Mouse (Mus musculus) heart, embryonic 14.5 days (tissue): ENCODE results near the gene Ankrd39. TPM values are rescaled to one million over a fixed set of nuclear protein-coding genes. Genes with fewer than 3 reads are reported as not detected.

Experiments
- ATAC-seq: fragments of 200-750 bp; cut with Nextera tagmentation; 2 replicates; pipeline ENCODE4 v1.8.0; 2017; ENCODE audit warnings: low read depth, moderate TSS enrichment; ENCODE audit not compliant: insufficient number of reproducible peaks, insufficient read depth, low FRiP score
- H3K27ac ChIP-seq, 2 experiments: fragments of 200-500 bp in 1 of 2; fragments of 300-500 bp in 1 of 2; sonication (generic) in 1 of 2; replicated peaks in 1 of 2; 2 replicates each; pipeline ENCODE4 v1.5.1; 2012 to 2014; ENCODE audit warnings: low read depth in 2 of 2, low read length in 2 of 2, control low read depth in 1 of 2, mild to moderate bottlenecking in 1 of 2, mixed read lengths in 1 of 2; ENCODE audit not compliant: control insufficient read depth in 1 of 2, insufficient read depth in 1 of 2
- H3K27me3 ChIP-seq: fragments of 300-500 bp; sonication (generic); 2 replicates; pipeline ENCODE4 v1.6.1; 2014; ENCODE audit warnings: mild to moderate bottlenecking, low read length, control low read depth; ENCODE audit not compliant: control insufficient read depth, insufficient read depth
- H3K36me3 ChIP-seq: fragments of 300-500 bp; sonication (generic); 2 replicates; pipeline ENCODE4 v1.6.1; 2014; ENCODE audit warnings: mild to moderate bottlenecking, control low read depth, low read length, mixed read lengths; ENCODE audit not compliant: control insufficient read depth, insufficient read depth
- H3K4me1 ChIP-seq, 2 experiments: fragments of 200-500 bp in 1 of 2; fragments of 300-500 bp in 1 of 2; sonication (generic) in 1 of 2; 2 replicates each; pipeline ENCODE4 v1.6.1; 2012 to 2014; ENCODE audit warnings: low read length in 2 of 2, control low read depth in 1 of 2, mixed read lengths in 1 of 2; ENCODE audit not compliant: control insufficient read depth in 2 of 2, insufficient read depth in 2 of 2
- H3K4me2 ChIP-seq: fragments of 300-500 bp; sonication (generic); 2 replicates; pipeline ENCODE4 v1.6.1; 2014; ENCODE audit warnings: mild to moderate bottlenecking, low read length
- H3K4me3 ChIP-seq, 2 experiments: fragments of 200-500 bp in 1 of 2; fragments of 300-500 bp in 1 of 2; sonication (generic) in 1 of 2; 2 replicates each; pipeline ENCODE4 v1.5.1; 2012 to 2014; ENCODE audit warnings: low read length in 2 of 2, mild to moderate bottlenecking in 2 of 2, control low read depth in 1 of 2, low read depth in 1 of 2, moderate library complexity in 1 of 2; ENCODE audit not compliant: control insufficient read depth in 1 of 2, insufficient read depth in 1 of 2
- H3K9ac ChIP-seq: fragments of 300-500 bp; sonication (generic); 2 replicates; pipeline ENCODE4 v1.6.1; 2014; ENCODE audit warnings: mild to moderate bottlenecking, low read length
- H3K9me3 ChIP-seq: fragments of 300-500 bp; sonication (generic); 2 replicates; pipeline ENCODE4 v1.6.1; 2016; ENCODE audit warnings: low read length, control low read depth; ENCODE audit not compliant: control insufficient read depth
- WGBS: fragments of 180-500 bp; shearing (Covaris S2); extraction: QIAGEN DNeasy Blood & Tissue Kit; methylation state at CpG from one replicate; pipeline ENCODE4 v1.1.7; 2014; 5-methylcytosine and 5-hydroxymethylcytosine counted together
- polyA plus RNA-seq: library from polyadenylated mRNA; unstranded; fragments of >200 nt; fragmentation: Nextera tagmentation; extraction: Ambion mirVana; gene quantifications from 2 replicates; pipeline ENCODE4 v1.2.1, GENCODE M21; 2014

Gene Ankrd39
- polyA plus RNA-seq, 1 experiment from 2014 or later: 27.2 TPM

DNA sequence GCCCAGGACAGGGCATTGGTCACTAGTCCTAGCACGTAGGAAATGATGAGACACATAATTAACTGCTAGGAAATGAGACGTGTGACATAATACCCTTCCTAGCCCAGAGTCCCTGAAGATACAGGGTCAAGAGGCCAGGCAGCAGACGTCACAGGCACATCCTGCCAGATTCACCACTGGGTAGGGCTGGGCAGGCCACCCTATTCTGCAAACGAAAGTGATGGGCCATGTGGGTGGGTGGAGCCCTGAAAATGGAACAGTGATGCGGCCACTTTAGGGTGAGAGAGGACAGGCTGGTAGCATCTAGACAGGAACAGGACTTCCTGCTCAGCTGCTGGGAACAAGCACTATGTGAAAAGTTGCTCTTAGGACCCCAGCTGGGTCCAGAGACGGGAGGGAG, 24.4 kb upstream of the Ankrd39 start:
- Histone ChIP-seq H3K4me2 (no peak overlapping the region), H3K9ac (no peak overlapping the region), H3K9me3 (no peaks in the 10 kb centered on the region), H3K27me3 (no peaks in the 10 kb centered on the region), H3K4me1 (peaks cover 25 to 33% of the 10 kb centered on the region in 2 experiments), H3K36me3 (no peaks in the 10 kb centered on the region), H3K4me3 (no peak overlapping the region), H3K27ac (peak overlapping the region in 1 of 2 experiments; percentile 10; a peak in 1 of 4 replicates)
- WGBS: 36% methylated on average over 6 of the region's 6 CpGs
- no peak for ATAC-seq

DNA sequence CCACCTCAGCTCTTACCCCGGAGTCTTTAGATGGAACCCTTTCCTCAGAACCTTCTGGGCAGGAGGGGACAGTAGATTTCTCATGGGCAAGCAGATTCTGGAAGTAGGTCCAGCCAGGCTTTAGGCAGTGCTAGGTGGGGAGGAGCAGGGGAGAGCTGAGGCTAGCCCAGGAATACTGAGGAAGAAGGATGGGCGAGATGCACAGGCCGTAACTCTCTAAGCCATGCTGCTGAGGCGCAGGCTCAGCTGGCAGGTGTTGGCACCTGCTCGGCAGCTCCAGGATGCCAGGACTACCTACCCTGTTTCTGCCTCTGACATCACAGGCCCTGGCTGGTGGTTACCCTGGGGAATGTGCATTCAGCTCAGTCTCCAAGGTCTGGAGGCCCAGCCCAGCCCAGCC, 23.1 kb upstream of the Ankrd39 start:
- Histone ChIP-seq H3K27ac (no peak overlapping the region; a peak in 1 of 4 replicates), H3K4me1 (peaks cover 28 to 32% of the 10 kb centered on the region in 2 experiments)

GRCm38 (mm10) chr1:36569694-36570276, 22.5 kb upstream of the Ankrd39 start:
- peaks cover 28 to 30% of the 10 kb centered on the region in 2 experiments for H3K4me1 ChIP-seq
- no peak overlapping the region for H3K9ac ChIP-seq
- no peak overlapping the region for H3K4me3 ChIP-seq
- peak overlapping the region; percentile 7 to 46; a peak in 2 of 4 replicates for H3K27ac ChIP-seq
- no peaks in the 10 kb centered on the region for H3K9me3 ChIP-seq
- ATAC-seq: no peak
- 67% methylated on average over 7 of the region's 7 CpGs for WGBS
- H3K4me2 ChIP-seq: no peak overlapping the region
- no peaks in the 10 kb centered on the region for H3K36me3 ChIP-seq
- no peaks in the 10 kb centered on the region for H3K27me3 ChIP-seq

More for the DNA sequence above, 23.1 kb upstream of the Ankrd39 start:
- H3K9ac ChIP-seq: no peak overlapping the region
- no peak for ATAC-seq
- H3K4me2 ChIP-seq: no peak overlapping the region
- H3K27me3 ChIP-seq: no peaks in the 10 kb centered on the region
- 75% methylated on average over 5 of the region's 5 CpGs for WGBS
- H3K36me3 ChIP-seq: no peaks in the 10 kb centered on the region
- no peak overlapping the region for H3K4me3 ChIP-seq
- H3K9me3 ChIP-seq: no peaks in the 10 kb centered on the region

GRCm38 (mm10) chr1:36568776-36569175, 21.5 kb upstream of the Ankrd39 start:
- no peaks in the 10 kb centered on the region for H3K27me3 ChIP-seq
- H3K27ac ChIP-seq: no peak overlapping the region
- H3K36me3 ChIP-seq: no peaks in the 10 kb centered on the region
- no peak for ATAC-seq
- 82% methylated on average over 4 of the region's 4 CpGs for WGBS
- H3K4me1 ChIP-seq: peaks cover 30 to 34% of the 10 kb centered on the region in 2 experiments
- H3K4me2 ChIP-seq: no peak overlapping the region
- H3K9me3 ChIP-seq: no peaks in the 10 kb centered on the region
- H3K9ac ChIP-seq: no peak overlapping the region
- no peak overlapping the region for H3K4me3 ChIP-seq

DNA sequence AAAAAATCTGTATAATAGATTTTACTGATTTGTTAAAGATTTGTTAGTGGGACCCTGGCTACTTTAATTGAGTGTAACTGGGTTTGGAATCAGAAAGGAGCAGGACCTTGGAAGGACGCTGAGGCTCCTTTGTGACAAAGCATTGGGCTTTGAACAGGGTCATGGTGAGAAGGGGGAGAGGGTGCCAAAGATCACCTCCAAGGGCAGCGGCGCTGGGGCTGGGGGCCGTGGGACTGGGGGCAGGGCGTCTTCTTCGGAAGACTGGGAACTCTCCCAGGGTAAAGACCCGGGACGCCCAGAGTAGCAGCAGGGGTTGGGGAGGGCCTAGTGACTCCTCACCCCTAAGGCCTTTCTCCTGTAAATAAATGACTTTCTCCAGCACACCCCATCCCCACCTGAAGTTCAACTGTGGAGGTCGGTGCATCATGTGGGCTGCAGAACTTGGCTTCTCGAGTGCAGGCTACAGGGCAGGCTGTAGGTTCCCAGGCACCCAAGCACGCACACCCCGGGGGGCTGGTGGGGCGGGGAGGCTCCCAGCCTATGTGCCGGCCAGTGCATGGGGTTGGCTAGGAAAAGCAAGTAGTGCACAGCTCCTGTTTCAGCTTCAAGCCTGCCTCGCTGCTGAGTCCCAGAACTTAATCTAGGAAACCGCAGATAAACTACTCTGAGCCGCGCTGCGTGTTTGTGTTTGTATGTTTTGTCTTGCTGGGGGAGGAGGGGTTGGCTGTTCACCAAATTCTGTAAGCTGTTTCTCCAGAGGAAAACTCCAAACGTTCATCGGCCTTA, 20.8 kb upstream of the Ankrd39 start:
- Histone ChIP-seq H3K4me2 (no peak overlapping the region), H3K9me3 (no peaks in the 10 kb centered on the region), H3K27ac (no peak overlapping the region), H3K9ac (no peak overlapping the region), H3K4me1 (peaks cover 34 to 37% of the 10 kb centered on the region in 2 experiments), H3K27me3 (no peaks in the 10 kb centered on the region), H3K4me3 (no peak overlapping the region), H3K36me3 (no peaks in the 10 kb centered on the region)
- no peak for ATAC-seq
- 44% methylated on average over 21 of the region's 21 CpGs for WGBS

DNA sequence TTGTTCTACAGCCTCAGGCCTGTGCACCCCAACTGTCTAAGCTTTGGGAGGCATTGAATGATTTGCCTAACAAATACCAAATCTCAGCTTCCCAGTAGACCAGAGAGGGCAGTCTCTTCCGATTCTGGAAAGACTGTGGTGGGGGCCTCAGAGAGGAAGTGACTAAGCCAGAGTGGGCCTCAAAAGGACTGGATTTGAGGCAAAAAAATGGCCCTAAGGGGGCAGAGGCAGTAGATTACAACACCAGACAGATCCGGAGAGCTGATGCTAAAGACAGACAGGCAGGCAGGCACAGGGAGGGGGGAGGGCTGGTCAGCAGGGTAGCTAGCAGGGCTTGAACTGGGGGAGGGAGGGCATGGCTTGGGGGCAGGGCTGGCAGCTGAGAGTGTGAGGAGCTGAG, 19.2 kb upstream of the Ankrd39 start:
- Histone ChIP-seq H3K27ac (no peak overlapping the region), H3K36me3 (no peaks in the 10 kb centered on the region), H3K9ac (no peak overlapping the region), H3K4me1 (peaks cover 42 to 44% of the 10 kb centered on the region in 2 experiments), H3K9me3 (no peaks in the 10 kb centered on the region), H3K27me3 (no peaks in the 10 kb centered on the region), H3K4me3 (no peak overlapping the region), H3K4me2 (no peak overlapping the region)
- no peak for ATAC-seq
- WGBS: 13% methylated on average over 2 of the region's 2 CpGs

DNA sequence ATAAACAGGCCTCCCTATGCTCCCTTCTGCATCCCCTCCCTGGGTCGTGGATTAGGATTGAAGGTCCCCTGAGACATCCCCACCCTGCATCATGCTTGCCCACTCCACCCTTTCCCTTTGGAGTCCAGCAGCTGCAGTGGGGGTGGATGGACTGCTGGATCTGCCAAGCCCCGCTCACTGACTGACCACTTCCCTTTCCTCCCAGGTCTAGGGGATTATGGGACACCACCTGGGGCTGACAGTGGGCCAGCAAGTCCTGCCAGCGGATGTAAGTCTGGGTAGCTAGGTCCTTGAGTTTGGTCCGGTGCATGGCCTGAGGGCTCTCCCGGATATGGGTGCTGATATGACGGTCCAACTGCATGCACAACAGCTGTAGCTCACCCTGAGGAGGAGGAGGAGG, 16.9 kb upstream of the Ankrd39 start:
- Histone ChIP-seq H3K9me3 (no peaks in the 10 kb centered on the region), H3K4me2 (no peak overlapping the region), H3K4me1 (peaks cover 40 to 43% of the 10 kb centered on the region in 2 experiments), H3K27me3 (no peaks in the 10 kb centered on the region), H3K4me3 (no peak overlapping the region), H3K27ac (no peak overlapping the region), H3K36me3 (no peaks in the 10 kb centered on the region), H3K9ac (no peak overlapping the region)
- 61% methylated on average over 6 of the region's 6 CpGs for WGBS
- no peak for ATAC-seq
